Mouse (Mus musculus): Measurements from ENCODE around the gene Ahnak2. TPM values are rescaled to one million over a fixed set of nuclear protein-coding genes. Genes with fewer than 3 reads are reported as not detected.

Gene Ahnak2
- polyA plus RNA-seq, 2 experiments, result 2.5 to 3.3 TPM

- TF ChIP-seq POLR2A (IDR thresholded peaks at IDR 0.05; ENCODE audit: borderline replicate concordance, extremely low read depth, insufficient read depth, insufficient read length), result no peak
- peaks cover 46% of the 10 kb centered on the region for H3K36me3 ChIP-seq (ENCODE audit: control insufficient read depth, insufficient read depth, low read length)
- H3K9me3 ChIP-seq (ENCODE audit: control insufficient read depth, low read length), result no peaks in the 10 kb centered on the region
- peak overlapping the region; percentile 95 for H3K4me3 ChIP-seq (replicated peaks; ENCODE audit: low read length)
- peak overlapping the region; percentile 94 for H3K9ac ChIP-seq (ENCODE audit: low read depth, low read length, severe bottlenecking)
- peak overlapping the region; percentile 71 for H3K4me2 ChIP-seq (replicated peaks; ENCODE audit: low read depth, low read length, severe bottlenecking)
- WGBS, result 0% methylated on average over 25 of the region's 51 CpGs
- DNase-seq (ENCODE audit: low spot score) (peak; percentile 72), ATAC-seq (ENCODE audit: low FRiP score, low read depth) (peak; percentile 78)
- no peaks in the 10 kb centered on the region for H3K27me3 ChIP-seq (ENCODE audit: control insufficient read depth, insufficient read depth, low read length)
- H3K27ac ChIP-seq (replicated peaks; ENCODE audit: low read depth, low read length), result peak overlapping the region; percentile 90
- H3K4me1 ChIP-seq (ENCODE audit: control insufficient read depth, insufficient read depth, low read length), result peaks cover 26% of the 10 kb centered on the region
Observed at GRCm38 (mm10) chr12:112828501-112829243, 26.2 kb upstream of the Ahnak2 start.

GRCm38 (mm10) chr12:112825901-112826300 lies 23.4 kb upstream of the Ahnak2 start:
- Histone ChIP-seq H3K4me3 (replicated peaks; ENCODE audit: low read length) (no peak overlapping the region), H3K4me2 (replicated peaks; ENCODE audit: low read depth, low read length, severe bottlenecking) (0 out of 2 replicates have a peak overlapping the region, but pooled peaks have one; percentile 7), H3K9ac (ENCODE audit: low read depth, low read length, severe bottlenecking) (peak overlapping the region; percentile 25; the same call in 1 of the 2 replicates), H3K9me3 (ENCODE audit: control insufficient read depth, low read length) (no peaks in the 10 kb centered on the region), H3K27me3 (ENCODE audit: control insufficient read depth, insufficient read depth, low read length) (no peaks in the 10 kb centered on the region), H3K4me1 (ENCODE audit: control insufficient read depth, insufficient read depth, low read length) (peaks cover 26% of the 10 kb centered on the region), H3K36me3 (ENCODE audit: control insufficient read depth, insufficient read depth, low read length) (peaks cover 58% of the 10 kb centered on the region), H3K27ac (replicated peaks; ENCODE audit: low read depth, low read length) (no peak overlapping the region)
- 74% methylated on average over 5 of the region's 5 CpGs for WGBS
- DNase-seq (ENCODE audit: low spot score) (no peak), ATAC-seq (ENCODE audit: low FRiP score, low read depth) (no peak)
- no peak for TF ChIP-seq POLR2A (IDR thresholded peaks at IDR 0.05; ENCODE audit: borderline replicate concordance, extremely low read depth, insufficient read depth, insufficient read length)

- Histone ChIP-seq H3K36me3 (ENCODE audit: control insufficient read depth, insufficient read depth, low read length) (peaks cover 84% of the 10 kb centered on the region), H3K4me1 (ENCODE audit: control insufficient read depth, insufficient read depth, low read length) (peaks cover 22% of the 10 kb centered on the region), H3K4me2 (replicated peaks; ENCODE audit: low read depth, low read length, severe bottlenecking) (no peak overlapping the region), H3K9me3 (ENCODE audit: control insufficient read depth, low read length) (no peaks in the 10 kb centered on the region), H3K27ac (replicated peaks; ENCODE audit: low read depth, low read length) (no peak overlapping the region), H3K27me3 (ENCODE audit: control insufficient read depth, insufficient read depth, low read length) (no peaks in the 10 kb centered on the region), H3K4me3 (replicated peaks; ENCODE audit: low read length) (no peak overlapping the region), H3K9ac (ENCODE audit: low read depth, low read length, severe bottlenecking) (no peak overlapping the region)
- 69% methylated on average over 4 of the region's 4 CpGs for WGBS
- no peak for DNase-seq (ENCODE audit: low spot score)
- no peak for TF ChIP-seq POLR2A (IDR thresholded peaks at IDR 0.05; ENCODE audit: borderline replicate concordance, extremely low read depth, insufficient read depth, insufficient read length)
- ATAC-seq (ENCODE audit: low FRiP score, low read depth), result no peak
Observed at GRCm38 (mm10) chr12:112823221-112823620, 20.8 kb upstream of the Ahnak2 start.

GRCm38 (mm10) chr12:112822676-112823075 lies 20.2 kb upstream of the Ahnak2 start:
- no peaks in the 10 kb centered on the region for H3K9me3 ChIP-seq (ENCODE audit: control insufficient read depth, low read length)
- H3K36me3 ChIP-seq (ENCODE audit: control insufficient read depth, insufficient read depth, low read length), result peaks cover 87% of the 10 kb centered on the region
- DNase-seq (ENCODE audit: low spot score) (no peak), ATAC-seq (ENCODE audit: low FRiP score, low read depth) (no peak)
- H3K4me3 ChIP-seq (replicated peaks; ENCODE audit: low read length), result no peak overlapping the region
- no peak for TF ChIP-seq POLR2A (IDR thresholded peaks at IDR 0.05; ENCODE audit: borderline replicate concordance, extremely low read depth, insufficient read depth, insufficient read length)
- WGBS, result 72% methylated on average over 2 of the region's 2 CpGs
- no peaks in the 10 kb centered on the region for H3K27me3 ChIP-seq (ENCODE audit: control insufficient read depth, insufficient read depth, low read length)
- no peak overlapping the region for H3K4me2 ChIP-seq (replicated peaks; ENCODE audit: low read depth, low read length, severe bottlenecking)
- H3K27ac ChIP-seq (replicated peaks; ENCODE audit: low read depth, low read length), result no peak overlapping the region
- H3K4me1 ChIP-seq (ENCODE audit: control insufficient read depth, insufficient read depth, low read length), result peaks cover 18% of the 10 kb centered on the region
- no peak overlapping the region for H3K9ac ChIP-seq (ENCODE audit: low read depth, low read length, severe bottlenecking)

- H3K36me3 ChIP-seq (ENCODE audit: control insufficient read depth, insufficient read depth, low read length), result peaks cover 80% of the 10 kb centered on the region
- no peak overlapping the region for H3K4me2 ChIP-seq (replicated peaks; ENCODE audit: low read depth, low read length, severe bottlenecking)
- H3K4me1 ChIP-seq (ENCODE audit: control insufficient read depth, insufficient read depth, low read length), result peaks cover 11% of the 10 kb centered on the region; the same call in 1 of the 2 replicates
- TF ChIP-seq POLR2A (IDR thresholded peaks at IDR 0.05; ENCODE audit: borderline replicate concordance, extremely low read depth, insufficient read depth, insufficient read length), result no peak
- no peaks in the 10 kb centered on the region for H3K27me3 ChIP-seq (ENCODE audit: control insufficient read depth, insufficient read depth, low read length)
- no peak overlapping the region for H3K4me3 ChIP-seq (replicated peaks; ENCODE audit: low read length)
- no peak overlapping the region for H3K9ac ChIP-seq (ENCODE audit: low read depth, low read length, severe bottlenecking)
- H3K27ac ChIP-seq (replicated peaks; ENCODE audit: low read depth, low read length), result no peak overlapping the region
- DNase-seq (ENCODE audit: low spot score), result no peak
- WGBS, result 88% methylated on average over 4 of the region's 4 CpGs
- H3K9me3 ChIP-seq (ENCODE audit: control insufficient read depth, low read length), result no peaks in the 10 kb centered on the region
- no peak for ATAC-seq (ENCODE audit: low FRiP score, low read depth)
Observed at GRCm38 (mm10) chr12:112821974-112822373, 19.5 kb upstream of the Ahnak2 start.
